Mouse (Mus musculus) heart, embryonic 11.5 days (tissue): Measurements from ENCODE around the gene 2010111I01Rik. TPM values are rescaled to one million over a fixed set of nuclear protein-coding genes. Genes with fewer than 3 reads are reported as not detected.

Experiments used
- ATAC-seq: fragments of 200-750 bp; cut with Nextera tagmentation; replicated peaks from 2 replicates; pipeline ENCODE4 v1.8.0; 2017; ENCODE audit warnings: moderate library complexity; ENCODE audit not compliant: insufficient number of reproducible peaks, low FRiP score, low TSS enrichment
- H3K27ac ChIP-seq: fragments of 300-500 bp; sonication (generic); 2 replicates; pipeline ENCODE4 v1.5.1; 2014; ENCODE audit warnings: mild to moderate bottlenecking, low read depth, low read length
- H3K27me3 ChIP-seq: fragments of 300-500 bp; sonication (generic); 2 replicates; pipeline ENCODE4 v1.6.1; 2014; ENCODE audit warnings: mild to moderate bottlenecking, low read length, mixed read lengths; ENCODE audit not compliant: control insufficient read depth, insufficient read depth
- H3K36me3 ChIP-seq: fragments of 300-500 bp; sonication (generic); 2 replicates; pipeline ENCODE4 v1.6.1; 2014; ENCODE audit warnings: mild to moderate bottlenecking, low read length, moderate library complexity, mixed read lengths; ENCODE audit not compliant: control insufficient read depth, insufficient read depth
- H3K4me1 ChIP-seq: fragments of 300-500 bp; sonication (generic); 2 replicates; pipeline ENCODE4 v1.6.1; 2014; ENCODE audit warnings: low read length; ENCODE audit not compliant: control insufficient read depth, insufficient read depth
- H3K4me2 ChIP-seq: fragments of 300-500 bp; sonication (generic); 2 replicates; pipeline ENCODE4 v1.6.1; 2014; ENCODE audit warnings: mild to moderate bottlenecking, moderate library complexity
- H3K4me3 ChIP-seq: fragments of 300-500 bp; sonication (generic); 2 replicates; pipeline ENCODE4 v1.5.1; 2014; ENCODE audit warnings: low read depth, low read length
- H3K9ac ChIP-seq: fragments of 300-500 bp; sonication (generic); 2 replicates; pipeline ENCODE4 v1.6.1; 2014; ENCODE audit warnings: mild to moderate bottlenecking, low read depth, low read length, moderate library complexity
- H3K9me3 ChIP-seq: fragments of 300-500 bp; sonication (generic); replicated peaks from 2 replicates; pipeline ENCODE4 v1.6.1; 2016; ENCODE audit warnings: low read length; ENCODE audit not compliant: control insufficient read depth
- WGBS: fragments of 180-500 bp; shearing (Covaris S2); extraction: QIAGEN DNeasy Blood & Tissue Kit; methylation state at CpG from one replicate; pipeline ENCODE4 v1.1.7; 2014; ENCODE audit not compliant: insufficient replicate concordance; 5-methylcytosine and 5-hydroxymethylcytosine counted together
- polyA plus RNA-seq: library from polyadenylated mRNA; unstranded; fragments of >200 nt; fragmentation: Nextera tagmentation; extraction: Ambion mirVana; gene quantifications from 2 replicates; pipeline ENCODE4 v1.2.1, GENCODE M21; 2014

2010111I01Rik gene
- polyA plus RNA-seq, 1 experiment from 2014 or later, result 58.9 TPM

DNA sequence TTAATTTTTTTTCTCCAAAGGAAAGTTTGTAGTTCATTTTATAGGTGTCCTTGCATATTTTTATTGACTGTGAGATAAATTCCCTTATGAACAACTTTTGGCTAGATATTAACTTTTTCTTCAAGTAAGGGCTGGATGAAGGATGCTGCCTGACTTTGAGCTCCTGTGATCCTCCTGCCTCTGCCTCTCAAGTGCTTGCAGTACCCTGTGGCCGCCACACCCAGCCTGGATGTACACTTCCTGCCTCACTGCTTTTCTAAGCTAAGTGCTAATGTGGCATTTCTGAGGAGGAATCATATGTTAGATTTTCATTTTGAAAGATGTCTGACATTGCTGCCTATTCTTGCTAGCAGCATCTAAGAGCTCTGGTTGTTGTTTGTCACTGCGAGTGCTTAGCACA, 73.7 kb downstream of the 2010111I01Rik start:
- Histone ChIP-seq H3K4me2 (no peak overlapping the region), H3K27me3 (no peaks in the 10 kb centered on the region), H3K9me3 (no peaks in the 10 kb centered on the region), H3K36me3 (no peaks in the 10 kb centered on the region), H3K4me1 (no peaks in the 10 kb centered on the region; the same call in 1 of the 2 replicates), H3K9ac (no peak overlapping the region), H3K4me3 (no peak overlapping the region), H3K27ac (no peak overlapping the region)
- ATAC-seq, result no peak
- WGBS, result 78% methylated on average over 2 of the region's 2 CpGs

GRCm38 (mm10) chr13:63038871-63039270, 74.2 kb downstream of the 2010111I01Rik start:
- ATAC-seq, result no peak
- no peak overlapping the region for H3K9ac ChIP-seq
- 65% methylated on average over 1 of the region's 1 CpGs for WGBS
- H3K27ac ChIP-seq, result no peak overlapping the region
- H3K4me1 ChIP-seq, result no peaks in the 10 kb centered on the region; the same call in 1 of the 2 replicates
- H3K4me3 ChIP-seq, result no peak overlapping the region
- no peaks in the 10 kb centered on the region for H3K27me3 ChIP-seq
- H3K4me2 ChIP-seq, result no peak overlapping the region
- no peaks in the 10 kb centered on the region for H3K9me3 ChIP-seq
- H3K36me3 ChIP-seq, result no peaks in the 10 kb centered on the region

DNA sequence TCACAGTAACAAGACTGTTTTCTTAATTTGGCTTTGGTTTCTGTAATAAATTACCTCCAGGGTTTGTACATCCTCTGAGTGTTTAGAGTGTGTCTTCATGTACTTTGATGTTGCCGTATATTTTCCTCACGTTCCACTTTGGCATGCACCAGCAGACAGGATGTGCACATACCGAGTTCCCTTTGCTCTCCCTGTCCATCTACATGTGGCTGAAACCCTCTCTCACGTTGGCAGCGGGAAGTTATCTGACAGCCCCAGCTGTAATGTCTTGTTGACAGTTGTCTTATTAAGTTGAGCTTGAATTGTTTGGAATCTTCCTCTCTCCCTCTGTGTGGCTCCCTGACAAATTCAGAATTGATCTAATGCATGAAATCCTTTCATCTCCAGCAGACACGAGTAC, 74.6 kb downstream of the 2010111I01Rik start:
- Histone ChIP-seq H3K4me2 (no peak overlapping the region), H3K9me3 (no peaks in the 10 kb centered on the region), H3K4me3 (no peak overlapping the region), H3K36me3 (no peaks in the 10 kb centered on the region), H3K27ac (no peak overlapping the region), H3K27me3 (no peaks in the 10 kb centered on the region), H3K9ac (no peak overlapping the region), H3K4me1 (no peaks in the 10 kb centered on the region; the same call in 1 of the 2 replicates)
- 37% methylated on average over 6 of the region's 6 CpGs for WGBS
- no peak for ATAC-seq

- WGBS, result 75% methylated on average over 2 of the region's 2 CpGs
- ATAC-seq, result no peak
- Histone ChIP-seq H3K9ac (no peak overlapping the region), H3K4me2 (no peak overlapping the region), H3K4me1 (no peaks in the 10 kb centered on the region; the same call in 1 of the 2 replicates), H3K36me3 (no peaks in the 10 kb centered on the region), H3K27ac (no peak overlapping the region), H3K27me3 (no peaks in the 10 kb centered on the region), H3K4me3 (no peak overlapping the region), H3K9me3 (no peaks in the 10 kb centered on the region)
Measured at GRCm38 (mm10) chr13:63039848-63040247, 75.2 kb downstream of the 2010111I01Rik start.

DNA sequence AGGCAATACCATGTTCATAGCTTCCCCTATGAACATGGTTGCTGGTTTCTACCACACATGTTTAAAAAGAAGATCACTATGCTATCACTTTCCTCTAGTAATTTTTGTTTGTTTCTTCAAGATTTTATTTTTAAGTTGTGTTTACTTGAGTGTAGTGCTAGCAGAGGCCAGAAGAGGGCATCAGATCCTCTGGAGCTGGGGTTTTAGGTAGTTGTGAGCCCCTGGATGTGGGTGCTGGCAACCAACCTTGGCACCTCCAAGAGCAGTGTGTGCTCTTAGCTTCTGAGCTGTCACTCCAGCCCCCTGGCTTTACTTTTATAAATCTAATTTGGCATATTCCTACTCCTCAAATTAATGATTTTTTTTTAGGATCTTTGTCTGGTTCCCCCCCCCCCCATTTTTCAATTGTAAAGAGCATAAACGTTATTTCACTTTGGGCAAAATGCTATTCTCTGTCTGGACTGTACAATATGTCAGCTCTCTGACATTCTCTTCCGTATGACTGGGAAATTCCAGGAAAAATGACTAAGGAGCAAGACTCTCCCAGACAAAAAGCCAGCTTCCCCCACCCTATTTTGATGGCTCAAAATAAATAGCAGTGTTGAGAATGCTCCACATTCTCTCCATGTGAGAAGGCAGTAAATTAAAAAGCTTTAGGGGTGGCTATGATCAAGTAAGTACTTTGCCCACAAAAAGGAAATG, 81.0 kb downstream of the 2010111I01Rik start:
- Histone ChIP-seq H3K9ac (no peak overlapping the region), H3K4me1 (no peaks in the 10 kb centered on the region; the same call in 1 of the 2 replicates), H3K27ac (no peak overlapping the region), H3K27me3 (no peaks in the 10 kb centered on the region), H3K9me3 (no peaks in the 10 kb centered on the region), H3K4me3 (no peak overlapping the region), H3K36me3 (no peaks in the 10 kb centered on the region), H3K4me2 (no peak overlapping the region)
- 83% methylated on average over 2 of the region's 2 CpGs for WGBS
- ATAC-seq, result no peak

- WGBS, result 40% methylated on average over 7 of the region's 7 CpGs
- no peak overlapping the region for H3K9ac ChIP-seq
- ATAC-seq, result no peak; the same call in 1 of the 2 replicates
Measured at GRCm38 (mm10) chr13:63046206-63047020, 81.7 kb downstream of the 2010111I01Rik start.

DNA sequence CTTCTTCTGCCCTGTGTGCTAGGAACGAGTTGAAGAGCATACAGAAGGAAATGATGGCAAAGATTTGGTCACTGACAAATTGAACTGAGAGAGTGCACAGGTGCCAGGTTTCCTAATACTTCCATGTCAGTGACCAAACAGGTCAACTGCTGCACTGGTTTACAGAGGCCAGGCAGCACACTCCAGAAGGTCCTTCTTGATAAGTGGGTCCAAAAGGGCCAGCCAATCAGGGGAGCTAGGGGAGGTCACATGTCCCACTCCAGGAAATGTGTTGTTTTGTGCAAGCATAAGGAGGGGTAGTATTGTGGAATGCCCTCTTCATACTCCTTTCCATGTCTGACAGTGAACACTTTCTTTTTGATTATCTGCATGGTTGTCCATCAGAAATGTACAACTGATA, 99.0 kb downstream of the 2010111I01Rik start:
- H3K36me3 ChIP-seq, result no peaks in the 10 kb centered on the region
- peak; percentile 59; the same call in 1 of the 2 replicates for ATAC-seq

More at GRCm38 (mm10) chr13:63046206-63047020, 81.7 kb downstream of the 2010111I01Rik start:
- Histone ChIP-seq H3K27ac (no peak overlapping the region), H3K9me3 (no peaks in the 10 kb centered on the region), H3K27me3 (no peaks in the 10 kb centered on the region), H3K4me2 (no peak overlapping the region), H3K4me1 (no peaks in the 10 kb centered on the region; the same call in 1 of the 2 replicates), H3K4me3 (no peak overlapping the region), H3K36me3 (no peaks in the 10 kb centered on the region)

DNA sequence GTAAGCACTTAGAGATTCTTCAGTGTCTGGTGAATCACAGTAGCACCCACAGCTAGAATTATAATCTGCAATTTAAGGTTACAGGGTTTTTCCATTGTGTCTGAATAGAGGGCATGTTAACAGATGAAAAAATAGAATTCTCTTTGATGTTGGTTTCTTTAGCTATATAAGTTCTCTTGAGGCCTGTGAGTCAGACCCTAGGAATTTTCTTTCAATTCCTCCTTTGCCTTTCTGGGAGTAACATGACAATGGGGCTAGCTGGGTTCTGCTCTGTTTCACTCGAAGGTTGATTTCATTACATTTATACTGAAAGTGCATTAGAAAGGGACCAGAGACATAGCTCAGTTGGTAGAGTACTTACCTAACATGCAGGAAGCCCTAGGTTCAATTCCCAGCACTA, 101.9 kb downstream of the 2010111I01Rik start:
- no peak overlapping the region for H3K4me2 ChIP-seq

More for the DNA sequence above, 99.0 kb downstream of the 2010111I01Rik start:
- H3K9me3 ChIP-seq, result no peaks in the 10 kb centered on the region
- no peaks in the 10 kb centered on the region for H3K4me1 ChIP-seq
- no peak overlapping the region for H3K4me2 ChIP-seq
- 69% methylated on average over 1 of the region's 1 CpGs for WGBS
- H3K4me3 ChIP-seq, result no peak overlapping the region
- no peaks in the 10 kb centered on the region for H3K27me3 ChIP-seq
- no peak overlapping the region for H3K9ac ChIP-seq
- H3K27ac ChIP-seq, result no peak overlapping the region

More for the DNA sequence above, 101.9 kb downstream of the 2010111I01Rik start:
- H3K4me1 ChIP-seq, result no peaks in the 10 kb centered on the region
- no peaks in the 10 kb centered on the region for H3K36me3 ChIP-seq
- H3K4me3 ChIP-seq, result no peak overlapping the region
- H3K27ac ChIP-seq, result no peak overlapping the region
- ATAC-seq, result no peak
- H3K9ac ChIP-seq, result no peak overlapping the region
- WGBS, result 52% methylated on average over 1 of the region's 1 CpGs
- H3K27me3 ChIP-seq, result no peaks in the 10 kb centered on the region
- H3K9me3 ChIP-seq, result no peaks in the 10 kb centered on the region
